Mouse (Mus musculus) lung, postnatal 4 days (tissue): ENCODE measurements at regions not wholly inside any gene's neighbourhood (a gene's known extent, or its start where the extent isn't known, plus 50 kb on each side); places are given as distances from the start of the nearest gene placed in this dataset.

Source experiments
- DNase-seq, 2 experiments: peaks; one replicate each; pipeline ENCODE4 v3.0.0; 2021

GRCm38 (mm10) chr13:71214776-71215175 is 373.2 kb upstream of the Adamts16 start:
- no peak for DNase-seq

- DNase-seq, result no peak
Measured at GRCm38 (mm10) chr13:71211363-71211762, 369.8 kb upstream of the Adamts16 start.

- no peak for DNase-seq
Measured at GRCm38 (mm10) chr13:71210658-71211251, 369.1 kb upstream of the Adamts16 start.

- no peak for DNase-seq
Measured at GRCm38 (mm10) chr13:71205708-71206107, 364.1 kb upstream of the Adamts16 start.

- DNase-seq, result no peak
Measured at GRCm38 (mm10) chr13:71200656-71201055, 359.0 kb upstream of the Adamts16 start.

- no peak for DNase-seq
Measured at GRCm38 (mm10) chr13:71195675-71196074, 354.1 kb upstream of the Adamts16 start.

- DNase-seq, result no peak
Measured at GRCm38 (mm10) chr13:71184500-71184899, 342.9 kb upstream of the Adamts16 start.

GRCm38 (mm10) chr13:71179083-71179482 is 337.5 kb upstream of the Adamts16 start:
- DNase-seq, result no peak

- DNase-seq, result no peak
Measured at GRCm38 (mm10) chr13:71174335-71174734, 332.7 kb upstream of the Adamts16 start.

GRCm38 (mm10) chr13:71166226-71166625 is 324.6 kb upstream of the Adamts16 start:
- DNase-seq, result no peak

GRCm38 (mm10) chr13:71165096-71165920 is 323.7 kb upstream of the Adamts16 start:
- DNase-seq, result no peak

- no peak for DNase-seq
Measured at GRCm38 (mm10) chr13:71164012-71164411, 322.4 kb upstream of the Adamts16 start.

GRCm38 (mm10) chr13:71162952-71163351 is 321.3 kb upstream of the Adamts16 start:
- DNase-seq, result no peak

- DNase-seq, result no peak
Measured at GRCm38 (mm10) chr13:71158300-71158860, 316.8 kb upstream of the Adamts16 start.

GRCm38 (mm10) chr13:71157656-71158299 is 316.2 kb upstream of the Adamts16 start:
- no peak for DNase-seq

- DNase-seq, result no peak
Measured at GRCm38 (mm10) chr13:71150092-71150491, 308.5 kb upstream of the Adamts16 start.

GRCm38 (mm10) chr13:71149303-71149696 is 307.7 kb upstream of the Adamts16 start:
- DNase-seq, result no peak

GRCm38 (mm10) chr13:71148491-71149302 is 307.1 kb upstream of the Adamts16 start:
- no peak for DNase-seq

GRCm38 (mm10) chr13:71146859-71147443 is 305.3 kb upstream of the Adamts16 start:
- DNase-seq, result no peak

GRCm38 (mm10) chr13:71138745-71139312 is 297.2 kb upstream of the Adamts16 start:
- no peak for DNase-seq

- DNase-seq, result no peak
Measured at GRCm38 (mm10) chr13:71135940-71136632, 294.5 kb upstream of the Adamts16 start.
